Mouse (Mus musculus) lung, embryonic 14.5 days (tissue): Measurements from ENCODE around the gene Lamp1. TPM values are rescaled to one million over a fixed set of nuclear protein-coding genes. Genes with fewer than 3 reads are reported as not detected.
"Not testable (repeated sequence)": the region's sequence is repeated elsewhere in the genome, so short reads cannot be mapped to it uniquely, and the experiment has no call there.

Source experiments
- ATAC-seq: fragments of 200-750 bp; cut with Nextera tagmentation; 2 replicates; pipeline ENCODE4 v1.8.0; 2017; ENCODE audit warnings: mild to moderate bottlenecking, moderate TSS enrichment, moderate library complexity; ENCODE audit not compliant: insufficient read depth
- DNase-seq: peaks from one replicate; pipeline ENCODE4 v3.0.0-alpha.2; 2015
- H3K27ac ChIP-seq: fragments of 300-500 bp; sonication (generic); 2 replicates; pipeline ENCODE4 v1.5.1; 2014; ENCODE audit warnings: low read depth, mild to moderate bottlenecking, moderate library complexity
- H3K27me3 ChIP-seq: fragments of 300-500 bp; sonication (generic); 2 replicates; pipeline ENCODE4 v1.6.1; 2014; ENCODE audit warnings: low read length, control low read depth; ENCODE audit not compliant: insufficient read depth
- H3K36me3 ChIP-seq: fragments of 300-500 bp; sonication (generic); 2 replicates; pipeline ENCODE4 v1.6.1; 2014; ENCODE audit warnings: control low read depth; ENCODE audit not compliant: insufficient read depth
- H3K4me1 ChIP-seq: fragments of 300-500 bp; sonication (generic); 2 replicates; pipeline ENCODE4 v1.6.1; 2014; ENCODE audit warnings: antibody characterized with exemption, control low read depth; ENCODE audit not compliant: insufficient read depth
- H3K4me2 ChIP-seq: fragments of 300-500 bp; sonication (generic); 2 replicates; pipeline ENCODE4 v1.6.1; 2014; ENCODE audit warnings: mild to moderate bottlenecking
- H3K4me3 ChIP-seq: fragments of 300-500 bp; sonication (generic); 2 replicates; pipeline ENCODE4 v1.5.1; 2014; ENCODE audit warnings: low read depth, low read length
- H3K9ac ChIP-seq: fragments of 300-500 bp; sonication (generic); 2 replicates; pipeline ENCODE4 v1.6.1; 2014
- H3K9me3 ChIP-seq: fragments of 300-500 bp; sonication (generic); 2 replicates; pipeline ENCODE4 v1.6.1; 2016; ENCODE audit warnings: low read depth, low read length, control low read depth
- CTCF ChIP-seq: IDR thresholded peaks from 2 replicates; pipeline ENCODE4 v1.5.1; 2016; ENCODE audit warnings: antibody characterized with exemption, low read depth
- WGBS: fragments of 180-500 bp; shearing (Covaris S2); extraction: QIAGEN DNeasy Blood & Tissue Kit; methylation state at CpG from one replicate; pipeline ENCODE4 v1.1.7; 2014; 5-methylcytosine and 5-hydroxymethylcytosine counted together
- polyA plus RNA-seq: library from polyadenylated mRNA; unstranded; fragments of >200 nt; fragmentation: Nextera tagmentation; extraction: Ambion mirVana; gene quantifications from 2 replicates; pipeline ENCODE4 v1.2.1, GENCODE M21; 2014

Lamp1 gene
- polyA plus RNA-seq, 1 experiment from 2014 or later, result 315 TPM

DNA sequence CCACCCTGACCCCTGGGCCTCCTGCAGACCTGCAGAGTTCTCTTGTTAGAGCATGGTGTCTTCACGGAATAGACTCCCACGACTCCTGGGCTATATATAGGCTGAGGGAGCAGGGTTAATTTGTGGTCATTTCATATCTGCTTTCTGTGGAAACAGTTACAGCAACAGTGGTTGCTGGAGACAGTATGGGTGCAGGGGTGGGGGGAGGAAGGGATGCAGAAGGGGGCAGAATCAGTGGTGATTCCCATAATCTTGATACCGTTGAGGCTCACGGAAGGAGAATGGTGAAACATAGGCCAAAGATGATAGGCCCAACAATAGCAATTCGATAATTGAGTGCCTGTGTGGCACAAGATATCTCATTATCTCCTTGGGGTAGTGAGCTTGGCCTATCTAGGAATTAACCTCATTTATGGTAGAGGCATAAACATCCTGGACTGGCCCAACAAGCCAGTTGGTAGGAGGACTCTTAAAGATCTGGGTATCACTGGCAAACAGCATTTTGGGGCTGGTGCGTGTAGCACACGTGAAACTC lies 36.0 kb upstream of the Lamp1 start:
- H3K9ac ChIP-seq, result no peak overlapping the region
- ATAC-seq (no peak), DNase-seq (no peak)
- no peaks in the 10 kb centered on the region for H3K9me3 ChIP-seq
- H3K4me3 ChIP-seq, result no peak overlapping the region
- no peaks in the 10 kb centered on the region for H3K4me1 ChIP-seq
- no peaks in the 10 kb centered on the region for H3K27me3 ChIP-seq
- 89% methylated on average over 7 of the region's 7 CpGs for WGBS
- H3K27ac ChIP-seq, result no peak overlapping the region
- no peak overlapping the region for H3K4me2 ChIP-seq
- TF ChIP-seq CTCF, result no peak
- peaks cover 76% of the 10 kb centered on the region for H3K36me3 ChIP-seq

DNA sequence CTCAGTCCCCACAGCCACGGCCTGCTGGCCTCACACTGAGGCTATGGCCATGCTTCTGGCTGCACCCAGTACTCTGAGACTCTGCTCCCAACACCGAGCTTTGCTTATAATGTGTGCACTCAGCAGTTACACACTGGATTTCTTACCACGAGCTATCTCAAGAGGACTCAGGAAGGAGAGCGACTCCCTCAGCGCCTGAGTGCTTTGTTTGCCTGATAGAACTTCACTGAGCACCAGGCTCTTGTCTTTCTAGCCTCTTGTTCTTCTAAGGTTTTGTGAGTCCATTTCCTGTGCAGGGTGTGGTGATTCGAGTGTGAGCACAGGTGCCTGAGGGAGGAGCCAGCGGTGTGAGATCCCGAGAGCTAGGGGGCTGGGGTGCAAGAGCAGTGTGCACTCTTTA lies 34.1 kb upstream of the Lamp1 start:
- Histone ChIP-seq H3K4me3 (no peak overlapping the region), H3K27ac (no peak overlapping the region), H3K9me3 (no peaks in the 10 kb centered on the region), H3K9ac (no peak overlapping the region), H3K4me2 (no peak overlapping the region), H3K4me1 (no peaks in the 10 kb centered on the region), H3K36me3 (peaks cover 85% of the 10 kb centered on the region), H3K27me3 (no peaks in the 10 kb centered on the region)
- 81% methylated on average over 8 of the region's 8 CpGs for WGBS
- no peak for TF ChIP-seq CTCF
- no peak for DNase-seq
- ATAC-seq, result no peak

GRCm38 (mm10) chr8:13132220-13132619 lies 26.7 kb upstream of the Lamp1 start:
- H3K4me2 ChIP-seq, H3K4me3 ChIP-seq, H3K27me3 ChIP-seq, ATAC-seq, H3K9ac ChIP-seq, H3K4me1 ChIP-seq, H3K27ac ChIP-seq, H3K9me3 ChIP-seq: not testable (repeated sequence)
- peak; percentile 59 for TF ChIP-seq CTCF
- 74% methylated on average over 9 of the region's 9 CpGs for WGBS
- H3K36me3 ChIP-seq, result peaks cover 96% of the 10 kb centered on the region
- DNase-seq, result peak; percentile 84

- TF ChIP-seq CTCF, result no peak
These were observed 19.2 kb upstream of the Lamp1 start for GRCm38 (mm10) chr8:13139641-13140182.

DNA sequence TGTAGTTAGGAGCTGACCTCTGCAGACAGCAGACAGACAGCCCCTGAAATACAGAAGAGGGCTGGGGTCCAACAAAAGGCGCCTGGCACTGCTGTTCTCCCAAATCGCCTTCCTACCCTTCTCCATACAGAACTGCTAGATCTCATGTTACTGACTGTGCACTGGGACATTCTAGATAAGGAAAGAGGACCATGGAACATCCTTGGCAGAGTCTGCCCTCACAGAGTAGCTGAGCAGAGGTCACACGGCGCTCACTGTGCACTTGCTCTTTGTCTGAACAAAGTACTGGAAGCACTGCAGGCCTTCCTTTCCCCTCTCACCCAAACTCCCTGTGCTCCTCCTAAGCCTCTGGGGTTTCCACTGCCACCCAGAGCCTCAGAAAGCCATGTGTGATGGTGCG lies 17.3 kb upstream of the Lamp1 start:
- H3K4me2 ChIP-seq, result no peak overlapping the region
- H3K4me3 ChIP-seq, result no peak overlapping the region
- ATAC-seq (no peak), DNase-seq (no peak)
- no peaks in the 10 kb centered on the region for H3K9me3 ChIP-seq
- no peaks in the 10 kb centered on the region for H3K4me1 ChIP-seq
- peaks cover 100% of the 10 kb centered on the region for H3K36me3 ChIP-seq
- 89% methylated on average over 5 of the region's 5 CpGs for WGBS
- H3K27me3 ChIP-seq, result no peaks in the 10 kb centered on the region
- no peak overlapping the region for H3K27ac ChIP-seq
- H3K9ac ChIP-seq, result no peak overlapping the region
- no peak for TF ChIP-seq CTCF

More at GRCm38 (mm10) chr8:13139641-13140182, 19.2 kb upstream of the Lamp1 start:
- ATAC-seq (no peak), DNase-seq (no peak)
- Histone ChIP-seq H3K4me3 (no peak overlapping the region), H3K27me3 (no peaks in the 10 kb centered on the region), H3K36me3 (peaks cover 100% of the 10 kb centered on the region), H3K4me2 (no peak overlapping the region), H3K9me3 (no peaks in the 10 kb centered on the region), H3K9ac (no peak overlapping the region), H3K27ac (no peak overlapping the region), H3K4me1 (no peaks in the 10 kb centered on the region)
- WGBS, result 86% methylated on average over 6 of the region's 6 CpGs

DNA sequence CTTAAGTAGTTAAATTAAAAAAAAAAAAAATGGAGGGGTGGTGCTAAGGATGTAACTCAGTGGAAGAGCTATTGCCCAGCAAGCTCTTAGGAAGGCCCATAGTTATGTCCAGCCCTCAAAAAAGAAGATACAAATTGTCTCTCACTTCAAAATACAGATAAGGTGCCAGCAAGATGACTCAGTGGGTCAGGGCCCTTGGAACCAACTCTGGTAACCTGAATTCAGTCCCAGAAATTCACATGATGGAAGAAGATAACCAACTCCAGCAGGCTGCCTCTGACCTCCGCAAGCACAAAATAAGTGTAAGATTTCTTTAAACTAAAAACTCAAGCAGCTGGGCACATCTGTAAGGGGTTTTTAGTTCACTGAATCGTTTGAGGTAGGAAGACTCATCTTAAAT lies 10.5 kb upstream of the Lamp1 start:
- peaks cover 52% of the 10 kb centered on the region for H3K36me3 ChIP-seq

DNA sequence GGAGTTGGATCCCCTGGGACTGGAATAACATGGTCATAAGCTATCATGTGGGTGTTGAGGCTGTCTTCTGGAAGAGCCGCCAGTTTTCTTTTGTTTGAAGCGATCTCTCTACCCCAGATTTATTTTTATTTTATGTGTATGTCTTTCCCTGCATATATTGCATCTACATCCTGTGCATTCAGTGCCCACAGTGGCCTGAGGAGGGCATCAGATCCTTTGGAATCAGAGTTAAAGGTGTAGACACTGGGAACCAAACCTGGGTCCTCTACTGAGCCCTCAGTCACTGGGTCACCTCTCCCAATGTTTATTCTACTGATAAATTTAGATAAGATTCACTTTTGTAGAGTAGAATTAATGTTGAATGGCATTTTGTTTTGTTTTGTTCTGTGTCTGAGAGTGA lies 9.7 kb upstream of the Lamp1 start:
- no peak for ATAC-seq
- WGBS, result 93% methylated on average over 2 of the region's 2 CpGs
- peaks cover 46% of the 10 kb centered on the region for H3K36me3 ChIP-seq

More for the DNA sequence above, 10.5 kb upstream of the Lamp1 start:
- no peak for TF ChIP-seq CTCF
- DNase-seq (no peak), ATAC-seq (no peak)
- Histone ChIP-seq H3K9me3 (no peaks in the 10 kb centered on the region), H3K4me2 (no peak overlapping the region), H3K4me1 (no peaks in the 10 kb centered on the region), H3K27me3 (no peaks in the 10 kb centered on the region), H3K9ac (no peak overlapping the region), H3K4me3 (no peak overlapping the region), H3K27ac (no peak overlapping the region)
- 85% methylated on average over 2 of the region's 2 CpGs for WGBS

DNA sequence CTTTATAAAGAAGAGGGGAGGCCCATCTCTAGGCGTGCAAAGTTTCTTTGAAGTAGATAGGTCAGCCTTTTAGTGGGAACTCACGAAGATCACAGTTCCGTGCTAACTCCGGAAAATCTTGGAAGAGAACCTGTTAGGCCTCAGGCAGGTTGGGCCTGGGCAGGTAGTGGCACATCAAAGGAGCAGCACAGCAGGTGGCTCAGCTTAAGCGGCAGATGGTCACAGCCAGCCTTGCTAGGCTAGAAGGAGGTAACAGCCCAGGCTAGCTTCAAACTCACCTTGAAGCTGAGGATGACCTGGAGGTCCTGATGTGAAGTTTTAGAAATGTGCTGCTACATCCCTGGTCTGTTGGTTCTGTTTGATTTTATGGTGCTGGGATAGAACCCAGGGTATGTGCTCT lies 9.1 kb upstream of the Lamp1 start:
- no peak for TF ChIP-seq CTCF
- no peak overlapping the region for H3K4me2 ChIP-seq
- ATAC-seq (no peak), DNase-seq (no peak)
- no peaks in the 10 kb centered on the region for H3K4me1 ChIP-seq
- 48% methylated on average over 5 of the region's 5 CpGs for WGBS
- H3K36me3 ChIP-seq, result peaks cover 41% of the 10 kb centered on the region
- no peak overlapping the region for H3K27ac ChIP-seq
- H3K27me3 ChIP-seq, result no peaks in the 10 kb centered on the region
- no peak overlapping the region for H3K9ac ChIP-seq
- H3K9me3 ChIP-seq, result no peaks in the 10 kb centered on the region
- no peak overlapping the region for H3K4me3 ChIP-seq

More for the DNA sequence above, 9.7 kb upstream of the Lamp1 start:
- DNase-seq, result no peak
- Histone ChIP-seq H3K4me3 (no peak overlapping the region), H3K9me3 (no peaks in the 10 kb centered on the region), H3K9ac (no peak overlapping the region), H3K27ac (no peak overlapping the region), H3K4me1 (no peaks in the 10 kb centered on the region), H3K4me2 (no peak overlapping the region), H3K27me3 (no peaks in the 10 kb centered on the region)
- 0 out of 2 replicates have a peak, but pooled peaks have one; percentile 3 for TF ChIP-seq CTCF
